Mouse (Mus musculus) lung, postnatal 0 days (tissue): ENCODE measurements around the gene Elmo2.

Source experiments
- CTCF ChIP-seq: IDR thresholded peaks from 2 replicates; pipeline ENCODE4 v1.5.1; 2016; ENCODE audit warnings: antibody characterized with exemption, mild to moderate bottlenecking
- EP300 ChIP-seq: IDR thresholded peaks from 2 replicates; pipeline ENCODE4 v1.6.1; 2016; ENCODE audit warnings: antibody characterized with exemption, mild to moderate bottlenecking, control low read depth

- TF ChIP-seq CTCF, result no peak
- TF ChIP-seq EP300, result no peak
These were observed 15.4 kb downstream of the Elmo2 start for GRCm38 (mm10) chr2:165310818-165311425.
